Mouse (Mus musculus) neural tube, embryonic 11.5 days (tissue): ENCODE data around the gene Castor2. TPM values are rescaled to one million over a fixed set of nuclear protein-coding genes. Genes with fewer than 3 reads are reported as not detected.

Experiments
- ATAC-seq: fragments of 200-750 bp; cut with Nextera tagmentation; 2 replicates; pipeline ENCODE4 v1.8.0; 2017; ENCODE audit warnings: moderate number of reproducible peaks, mild to moderate bottlenecking, moderate TSS enrichment, moderate library complexity; ENCODE audit not compliant: insufficient read depth, low FRiP score, low TSS enrichment
- DNase-seq: peaks from one replicate; pipeline ENCODE4 v3.0.0-alpha.2; 2015; ENCODE audit warnings: low spot score
- H3K27ac ChIP-seq: fragments of 300-500 bp; sonication (generic); 2 replicates; pipeline ENCODE4 v1.5.1; 2014; ENCODE audit warnings: low read depth, mild to moderate bottlenecking, low read length
- H3K27me3 ChIP-seq: fragments of 300-500 bp; sonication (generic); 2 replicates; pipeline ENCODE4 v1.6.1; 2014; ENCODE audit warnings: mild to moderate bottlenecking, low read length, mixed read lengths; ENCODE audit not compliant: control insufficient read depth, insufficient read depth
- H3K36me3 ChIP-seq: fragments of 300-500 bp; sonication (generic); 2 replicates; pipeline ENCODE4 v1.6.1; 2014; ENCODE audit warnings: mild to moderate bottlenecking, low read length, moderate library complexity, mixed read lengths; ENCODE audit not compliant: control insufficient read depth, insufficient read depth
- H3K4me1 ChIP-seq: fragments of 300-500 bp; sonication (generic); 2 replicates; pipeline ENCODE4 v1.6.1; 2014; ENCODE audit warnings: low read length, mixed read lengths; ENCODE audit not compliant: control insufficient read depth, insufficient read depth
- H3K4me2 ChIP-seq: fragments of 300-500 bp; sonication (generic); 2 replicates; pipeline ENCODE4 v1.6.1; 2014; ENCODE audit warnings: low read depth, mild to moderate bottlenecking, moderate library complexity
- H3K4me3 ChIP-seq: fragments of 300-500 bp; sonication (generic); 2 replicates; pipeline ENCODE4 v1.5.1; 2014; ENCODE audit warnings: low read depth, low read length
- H3K9ac ChIP-seq: fragments of 300-500 bp; sonication (generic); 2 replicates; pipeline ENCODE4 v1.6.1; 2014; ENCODE audit warnings: mild to moderate bottlenecking, low read length
- H3K9me3 ChIP-seq: fragments of 300-500 bp; sonication (generic); 2 replicates; pipeline ENCODE4 v1.6.1; 2016; ENCODE audit warnings: low read length; ENCODE audit not compliant: control insufficient read depth
- WGBS: fragments of 180-500 bp; shearing (Covaris S2); extraction: QIAGEN DNeasy Blood & Tissue Kit; methylation state at CpG from one replicate; pipeline ENCODE4 v1.1.7; 2014; 5-methylcytosine and 5-hydroxymethylcytosine counted together
- polyA plus RNA-seq: library from polyadenylated mRNA; unstranded; fragments of >200 nt; fragmentation: Nextera tagmentation; extraction: Ambion mirVana; gene quantifications from 2 replicates; pipeline ENCODE4 v1.2.1, GENCODE M21; 2014

Gene Castor2
- polyA plus RNA-seq, 1 experiment from 2014 or later, result 12.5 TPM

DNA sequence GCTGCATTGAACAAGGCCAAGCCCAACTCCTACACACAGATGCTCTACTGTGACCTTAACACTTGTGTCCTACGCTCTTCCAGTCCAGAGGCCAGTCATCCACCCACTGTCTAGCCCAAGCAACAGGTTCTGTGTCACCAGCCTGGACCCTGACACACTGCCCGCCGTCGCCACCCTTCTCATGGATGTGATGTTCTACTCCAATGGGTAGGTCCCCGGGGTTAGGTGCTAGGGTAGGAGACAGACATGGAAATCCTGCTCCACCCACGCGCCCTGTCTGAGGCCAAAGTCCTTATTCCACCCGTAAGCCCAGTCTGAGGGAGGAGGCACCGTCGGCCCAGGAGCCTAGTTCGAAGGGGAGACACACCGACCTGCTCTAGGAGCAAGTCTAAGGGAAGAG lies 36.5 kb downstream of the Castor2 start:
- DNase-seq (no peak), ATAC-seq (no peak)
- Histone ChIP-seq H3K4me3 (no peak overlapping the region), H3K9ac (no peak overlapping the region), H3K4me2 (no peak overlapping the region), H3K27me3 (no peaks in the 10 kb centered on the region), H3K4me1 (peaks cover 5% of the 10 kb centered on the region; the same call in 1 of the 2 replicates), H3K27ac (no peak overlapping the region), H3K36me3 (peaks cover 10% of the 10 kb centered on the region), H3K9me3 (no peaks in the 10 kb centered on the region)
- WGBS, result 97% methylated on average over 12 of the region's 12 CpGs

- Histone ChIP-seq H3K4me2 (no peak overlapping the region), H3K36me3 (peaks cover 6% of the 10 kb centered on the region; the same call in 1 of the 2 replicates), H3K9me3 (no peaks in the 10 kb centered on the region), H3K27ac (no peak overlapping the region), H3K4me3 (no peak overlapping the region), H3K4me1 (no peaks in the 10 kb centered on the region), H3K27me3 (no peaks in the 10 kb centered on the region), H3K9ac (no peak overlapping the region)
- 93% methylated on average over 5 of the region's 5 CpGs for WGBS
- no peak for DNase-seq
- ATAC-seq, result no peak
These were observed 38.4 kb downstream of the Castor2 start for GRCm38 (mm10) chr5:134137933-134138332.

- Histone ChIP-seq H3K9ac (no peak overlapping the region), H3K27me3 (no peaks in the 10 kb centered on the region), H3K4me1 (no peaks in the 10 kb centered on the region), H3K27ac (no peak overlapping the region), H3K4me2 (no peak overlapping the region), H3K9me3 (no peaks in the 10 kb centered on the region), H3K4me3 (no peak overlapping the region), H3K36me3 (peaks cover 6% of the 10 kb centered on the region; the same call in 1 of the 2 replicates)
- WGBS, result 85% methylated on average over 6 of the region's 6 CpGs
- ATAC-seq, result no peak
- no peak for DNase-seq
These were observed 39.9 kb downstream of the Castor2 start for GRCm38 (mm10) chr5:134139429-134139828.

DNA sequence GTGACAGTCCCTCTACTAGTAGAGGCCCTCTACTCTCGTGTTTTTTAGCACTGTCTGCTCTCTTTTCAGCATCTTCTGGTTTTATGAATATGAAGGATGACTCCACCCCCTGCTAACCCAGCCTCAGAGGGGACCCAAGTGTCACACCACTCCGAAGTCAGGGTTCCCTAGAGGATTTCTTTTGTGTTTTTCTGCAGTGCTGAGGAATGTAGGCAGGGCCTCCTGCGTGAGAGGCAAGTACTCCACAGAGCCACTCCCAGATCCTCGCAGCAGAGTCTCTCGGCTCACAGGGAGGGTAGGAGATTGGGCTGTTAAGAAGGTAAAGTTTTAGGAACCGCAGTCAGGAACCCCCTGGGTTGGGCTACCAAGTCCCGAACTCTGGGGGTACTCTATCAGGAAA lies 41.7 kb downstream of the Castor2 start:
- WGBS, result 77% methylated on average over 7 of the region's 7 CpGs
- H3K36me3 ChIP-seq, result peaks cover 4% of the 10 kb centered on the region; the same call in 1 of the 2 replicates
- H3K9ac ChIP-seq, result no peak overlapping the region
- no peak overlapping the region for H3K4me3 ChIP-seq
- no peak overlapping the region for H3K27ac ChIP-seq
- no peaks in the 10 kb centered on the region for H3K4me1 ChIP-seq
- H3K27me3 ChIP-seq, result no peaks in the 10 kb centered on the region
- no peaks in the 10 kb centered on the region for H3K9me3 ChIP-seq
- ATAC-seq, result no peak
- no peak overlapping the region for H3K4me2 ChIP-seq
- no peak for DNase-seq

DNA sequence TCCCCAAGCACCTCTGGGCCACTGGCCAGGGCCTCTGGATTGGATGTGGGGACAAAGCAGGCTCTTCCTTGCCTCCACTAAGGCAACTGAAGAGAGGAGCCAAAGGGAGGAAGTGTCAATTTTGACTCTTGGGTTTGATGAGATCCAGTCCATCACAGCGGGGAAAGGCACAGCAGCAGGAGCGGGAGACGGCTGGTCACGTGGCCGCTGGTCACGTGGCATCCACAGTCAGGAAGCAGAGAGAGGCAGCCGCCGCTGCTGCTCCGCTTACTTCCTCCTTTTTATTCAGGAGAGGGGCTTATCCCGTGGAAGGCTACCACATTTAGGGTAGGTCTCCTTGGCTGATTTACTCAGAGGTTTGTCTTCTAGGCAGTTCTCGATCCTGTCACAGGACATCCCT lies 42.9 kb downstream of the Castor2 start:
- WGBS, result 81% methylated on average over 11 of the region's 11 CpGs

GRCm38 (mm10) chr5:134144986-134145385 lies 45.5 kb downstream of the Castor2 start:
- peaks cover 4% of the 10 kb centered on the region for H3K36me3 ChIP-seq
- H3K9ac ChIP-seq, result no peak overlapping the region
- no peaks in the 10 kb centered on the region for H3K27me3 ChIP-seq
- no peaks in the 10 kb centered on the region for H3K9me3 ChIP-seq
- H3K27ac ChIP-seq, result no peak overlapping the region
- WGBS, result 94% methylated on average over 8 of the region's 8 CpGs
- H3K4me3 ChIP-seq, result no peak overlapping the region
- DNase-seq (no peak), ATAC-seq (no peak)
- H3K4me1 ChIP-seq, result no peaks in the 10 kb centered on the region
- H3K4me2 ChIP-seq, result no peak overlapping the region

More for the DNA sequence above, 42.9 kb downstream of the Castor2 start:
- Histone ChIP-seq H3K36me3 (peaks cover 4% of the 10 kb centered on the region), H3K27ac (no peak overlapping the region), H3K4me2 (no peak overlapping the region), H3K9ac (no peak overlapping the region), H3K27me3 (no peaks in the 10 kb centered on the region), H3K4me1 (no peaks in the 10 kb centered on the region), H3K4me3 (no peak overlapping the region), H3K9me3 (no peaks in the 10 kb centered on the region)
- DNase-seq (no peak), ATAC-seq (no peak)

GRCm38 (mm10) chr5:134147194-134147753 lies 47.8 kb downstream of the Castor2 start:
- no peak overlapping the region for H3K27ac ChIP-seq
- DNase-seq, result no peak
- H3K27me3 ChIP-seq, result no peaks in the 10 kb centered on the region
- WGBS, result 94% methylated on average over 10 of the region's 10 CpGs
- H3K4me2 ChIP-seq, result no peak overlapping the region
- H3K4me1 ChIP-seq, result no peaks in the 10 kb centered on the region
- H3K4me3 ChIP-seq, result no peak overlapping the region
- peaks cover 3% of the 10 kb centered on the region for H3K36me3 ChIP-seq
- ATAC-seq, result no peak
- no peak overlapping the region for H3K9ac ChIP-seq
- H3K9me3 ChIP-seq, result no peaks in the 10 kb centered on the region

GRCm38 (mm10) chr5:134148153-134148552 lies 48.6 kb downstream of the Castor2 start:
- ATAC-seq (no peak), DNase-seq (no peak)
- Histone ChIP-seq H3K4me2 (no peak overlapping the region), H3K36me3 (peaks cover 2% of the 10 kb centered on the region), H3K27me3 (no peaks in the 10 kb centered on the region), H3K9ac (no peak overlapping the region), H3K4me1 (no peaks in the 10 kb centered on the region), H3K9me3 (no peaks in the 10 kb centered on the region), H3K4me3 (no peak overlapping the region), H3K27ac (no peak overlapping the region)
- WGBS, result 92% methylated on average over 4 of the region's 4 CpGs

- no peaks in the 10 kb centered on the region for H3K9me3 ChIP-seq
- ATAC-seq, result no peak
- H3K36me3 ChIP-seq, result peaks cover 11% of the 10 kb centered on the region
- H3K4me3 ChIP-seq, result no peak overlapping the region
- no peaks in the 10 kb centered on the region for H3K4me1 ChIP-seq
- DNase-seq, result no peak
- 89% methylated on average over 11 of the region's 11 CpGs for WGBS
- H3K27ac ChIP-seq, result no peak overlapping the region
- H3K27me3 ChIP-seq, result no peaks in the 10 kb centered on the region
- H3K4me2 ChIP-seq, result no peak overlapping the region
- H3K9ac ChIP-seq, result no peak overlapping the region
These were observed 52.4 kb downstream of the Castor2 start for GRCm38 (mm10) chr5:134151895-134152294.
